Mouse (Mus musculus) right cerebral cortex, postnatal 4 days (tissue): ENCODE results near the gene Gm45716.
"Not testable (repeated sequence)": the region's sequence is repeated elsewhere in the genome, so short reads cannot be mapped to it uniquely, and the experiment has no call there.

Source experiments
- DNase-seq: peaks from one replicate; pipeline ENCODE4 v3.0.0-alpha.2; 2022

Gene Gm45716

DNA sequence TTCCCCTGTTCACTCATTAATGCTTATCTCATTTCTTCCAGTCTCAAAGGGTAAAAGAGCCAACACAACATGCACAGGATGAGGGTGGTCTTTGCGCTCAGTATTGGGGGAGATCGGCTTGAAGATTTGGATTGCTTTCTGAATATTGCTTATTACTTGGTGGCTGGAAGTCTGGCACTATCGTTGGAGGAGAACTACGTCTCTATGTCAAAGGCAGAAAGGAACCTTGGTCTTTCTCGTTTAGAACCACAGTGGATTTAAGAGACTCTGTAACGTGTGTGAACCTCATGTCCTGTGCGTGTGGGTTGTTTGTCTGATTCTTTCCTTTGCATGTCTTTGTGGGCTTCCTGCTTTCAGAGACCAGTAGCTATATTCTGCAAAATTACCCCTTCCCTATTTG, 63.2 kb downstream of the Gm45716 start:
- DNase-seq: no peak

DNA sequence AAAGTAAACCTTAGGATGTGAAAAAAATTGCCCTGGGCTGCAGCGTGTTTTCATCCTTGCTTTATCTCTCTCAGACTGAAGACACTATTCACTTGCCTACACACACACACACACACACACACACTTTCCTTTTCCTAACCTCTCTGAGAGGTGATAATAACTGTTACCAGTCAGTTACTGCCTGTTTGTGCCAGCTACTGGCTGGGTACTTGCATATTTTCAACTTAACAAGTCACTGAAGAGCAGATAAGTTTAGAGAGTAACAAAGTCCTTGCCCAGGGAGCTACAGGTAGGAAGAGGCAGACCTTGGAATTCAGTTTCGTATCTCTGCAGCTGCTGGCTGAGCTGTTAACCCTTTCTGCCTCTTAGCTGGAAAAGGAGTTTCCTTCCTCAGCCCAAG, 64.4 kb downstream of the Gm45716 start:
- no peak for DNase-seq

DNA sequence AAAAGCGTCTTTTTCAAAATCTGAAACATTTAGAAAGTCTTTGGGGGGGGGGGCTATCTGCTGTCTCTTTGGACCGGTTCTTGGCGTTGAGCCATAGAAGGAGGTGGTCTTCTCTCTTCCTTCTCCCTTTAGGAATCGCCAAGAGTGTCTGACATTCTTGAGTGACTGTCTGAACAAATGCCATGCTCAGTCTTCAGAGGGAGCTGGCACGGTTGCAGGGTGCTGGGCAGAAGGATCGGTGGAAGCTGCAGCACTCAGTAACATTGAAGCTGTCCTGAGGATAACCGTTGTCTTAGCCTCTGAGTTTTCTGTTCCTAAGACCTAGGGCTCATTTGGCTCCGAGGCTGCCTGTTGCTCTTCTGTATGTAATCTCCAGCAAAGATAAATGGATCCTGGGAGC, 64.9 kb downstream of the Gm45716 start:
- no peak for DNase-seq

DNA sequence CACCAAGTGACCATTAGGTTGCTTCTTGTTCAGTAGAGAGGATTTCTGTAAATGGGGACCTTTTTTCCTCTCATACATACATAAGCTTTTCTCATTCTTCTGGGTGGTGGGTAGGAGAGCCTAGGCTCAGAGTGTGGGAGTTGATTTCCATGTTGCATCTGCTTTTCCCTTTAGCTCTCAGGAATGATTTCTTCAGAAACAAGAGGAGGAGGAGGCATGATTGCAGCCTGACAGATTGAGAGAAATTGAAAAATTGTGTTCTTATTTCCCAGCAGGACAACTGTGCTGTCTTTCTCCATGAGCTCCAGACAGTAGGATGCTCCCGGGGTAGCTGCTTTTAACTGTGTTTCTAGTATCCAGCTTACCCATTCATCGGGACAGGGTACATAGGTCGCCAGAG, 67.1 kb downstream of the Gm45716 start:
- no peak for DNase-seq

DNA sequence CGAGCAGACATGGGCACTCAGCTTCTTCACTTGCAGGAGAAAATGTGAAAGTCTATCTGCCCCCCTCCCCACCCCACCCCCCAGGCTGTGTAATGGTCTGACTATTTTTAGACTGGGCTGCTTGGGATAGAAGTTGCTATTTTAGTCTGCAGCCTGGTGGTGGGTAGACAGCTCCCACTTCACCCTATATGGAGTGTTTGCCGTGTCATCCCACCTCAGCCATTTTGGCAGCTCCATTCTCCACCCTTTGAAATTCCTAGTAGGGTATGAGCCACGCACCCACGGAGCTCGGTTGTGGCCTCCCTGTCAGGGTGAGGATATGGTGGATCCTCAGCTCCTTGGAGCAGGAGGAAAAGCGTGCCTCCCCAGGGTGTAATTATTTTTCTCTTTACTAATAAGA, 68.2 kb downstream of the Gm45716 start:
- no peak for DNase-seq

DNA sequence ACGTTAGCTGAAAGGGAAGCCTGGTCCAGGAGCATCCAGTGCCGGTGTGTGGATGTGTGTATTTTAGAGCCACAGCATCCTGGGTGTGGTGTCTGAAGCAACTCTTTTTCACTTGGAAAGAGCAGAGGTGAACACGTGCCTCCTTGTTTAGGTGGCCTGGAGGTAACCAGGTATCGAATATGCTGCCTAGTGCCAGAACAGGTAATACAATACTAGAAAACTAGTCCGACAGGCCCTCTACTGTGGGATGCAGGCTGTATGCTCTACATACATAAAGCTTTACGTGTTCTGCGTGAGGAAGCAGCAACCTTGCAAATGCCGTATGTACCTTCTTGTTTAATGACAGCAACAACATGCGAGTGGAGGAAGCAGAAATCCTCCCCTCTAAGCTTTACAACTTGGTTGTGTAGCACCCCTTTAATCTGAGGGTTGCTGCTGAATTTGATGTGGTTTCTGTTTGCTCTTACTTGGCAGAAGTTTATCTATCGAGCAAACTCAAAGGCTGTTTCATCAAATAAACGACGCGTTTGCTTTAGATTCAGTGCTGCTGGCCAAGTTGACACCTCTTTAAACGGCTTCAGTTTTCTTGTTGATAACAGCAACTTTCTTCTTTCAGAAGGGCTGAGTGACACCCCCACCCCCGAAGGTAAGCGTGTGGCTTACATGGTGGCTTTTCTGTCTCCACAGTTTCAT, 69.5 kb downstream of the Gm45716 start:
- no peak for DNase-seq

DNA sequence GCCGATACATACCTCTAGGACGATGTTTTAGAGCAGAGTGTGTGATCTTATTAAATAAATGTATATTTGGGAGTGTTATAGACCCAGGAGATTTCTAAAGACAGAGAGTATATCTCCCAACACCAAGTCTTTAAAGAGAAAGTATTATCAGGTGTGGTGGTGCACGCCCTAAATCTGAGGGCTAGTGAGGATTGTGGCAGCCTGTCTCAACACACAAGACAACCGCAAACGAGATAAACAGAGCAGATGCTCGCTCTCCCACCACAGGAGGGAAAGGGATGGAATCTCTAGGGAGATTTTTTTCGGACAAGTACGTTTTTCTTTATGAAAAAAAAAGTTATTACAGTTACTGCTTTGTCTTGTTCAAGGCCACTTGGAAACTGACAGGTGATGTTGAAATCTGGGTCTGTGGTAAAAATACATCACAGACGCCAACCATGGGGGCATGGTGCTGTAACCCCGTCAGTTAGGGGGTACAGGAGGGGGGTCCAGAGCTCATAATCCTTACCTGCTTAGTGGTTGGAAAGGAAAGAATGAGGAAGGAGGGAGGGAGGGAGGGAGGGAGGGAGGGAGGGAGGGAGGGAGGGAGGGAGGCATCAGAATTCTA, 70.9 kb downstream of the Gm45716 start:
- DNase-seq: no peak

DNA sequence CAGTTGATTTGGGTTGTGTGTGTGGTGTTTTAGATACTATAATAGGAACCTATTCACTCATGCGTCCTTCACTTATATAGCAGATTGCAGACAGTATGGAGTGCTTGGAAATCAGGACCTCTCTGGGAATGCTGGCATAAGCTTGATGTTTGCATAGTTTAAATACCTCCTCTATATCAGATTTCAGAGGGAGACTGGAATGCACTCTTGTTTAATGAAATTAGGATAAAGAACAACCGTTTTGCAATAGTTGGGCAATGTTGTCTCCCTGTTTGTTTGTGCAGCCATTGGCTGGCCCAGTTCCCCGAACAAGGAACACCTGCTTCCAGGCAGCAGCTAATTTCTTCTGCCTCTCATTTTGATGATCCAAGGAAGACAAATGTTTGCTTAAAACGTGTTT, 71.6 kb downstream of the Gm45716 start:
- DNase-seq: no peak

DNA sequence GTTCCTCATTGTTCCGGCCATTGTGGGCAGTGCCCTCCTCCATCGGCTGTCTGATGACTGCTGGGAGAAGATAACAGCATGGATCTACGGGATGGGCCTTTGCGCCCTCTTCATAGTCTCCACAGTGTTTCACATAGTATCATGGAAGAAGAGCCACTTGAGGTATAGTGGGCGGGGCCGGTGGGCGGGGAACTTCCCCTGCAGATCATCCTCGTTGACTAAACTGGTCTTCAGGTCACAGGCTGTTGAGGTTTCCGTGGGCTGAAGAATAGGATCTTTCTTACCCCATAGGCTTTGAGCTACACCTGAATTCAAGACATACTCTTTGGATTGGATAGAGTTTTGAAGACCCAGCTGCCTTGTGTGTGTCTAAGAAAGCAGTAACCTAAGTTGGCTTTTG, 72.3 kb downstream of the Gm45716 start:
- no peak for DNase-seq

DNA sequence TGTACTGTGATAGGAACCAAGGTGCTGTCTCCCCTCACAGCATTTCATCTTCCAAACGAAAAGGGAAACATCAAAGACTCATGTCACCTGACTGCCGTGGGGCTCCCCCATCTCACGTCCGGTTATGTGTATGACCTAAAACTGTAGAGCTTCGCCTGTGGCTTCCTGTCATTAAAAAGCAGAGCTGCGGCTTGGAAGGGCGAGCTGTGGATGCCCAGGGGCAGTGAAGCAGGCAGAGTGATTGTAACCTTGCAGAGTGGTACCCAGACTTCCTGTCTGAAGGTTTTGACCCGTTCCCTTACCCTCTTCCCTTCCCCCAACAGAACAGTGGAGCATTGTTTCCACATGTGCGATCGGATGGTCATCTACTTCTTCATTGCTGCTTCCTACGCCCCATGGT, 76.7 kb downstream of the Gm45716 start:
- DNase-seq: no peak

DNA sequence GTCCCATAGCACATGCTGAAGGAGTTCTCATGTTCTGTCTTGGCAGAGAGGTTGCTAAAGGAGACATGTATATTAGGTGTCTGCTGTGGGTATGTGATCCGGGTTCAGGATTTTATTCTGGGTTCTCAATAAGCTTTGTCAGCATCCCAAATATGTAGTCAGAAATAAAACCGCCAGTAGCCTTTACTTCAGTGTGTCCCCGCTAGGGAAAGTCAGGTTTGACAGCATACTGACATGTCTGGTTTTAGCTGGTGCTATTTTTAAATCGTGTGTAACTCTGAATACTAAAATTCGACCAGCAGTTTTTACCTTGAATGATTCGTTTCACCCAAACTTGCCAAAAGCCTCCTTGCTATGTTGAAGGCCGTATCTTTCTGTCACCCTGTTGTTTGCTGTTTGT, 78.1 kb downstream of the Gm45716 start:
- no peak for DNase-seq

DNA sequence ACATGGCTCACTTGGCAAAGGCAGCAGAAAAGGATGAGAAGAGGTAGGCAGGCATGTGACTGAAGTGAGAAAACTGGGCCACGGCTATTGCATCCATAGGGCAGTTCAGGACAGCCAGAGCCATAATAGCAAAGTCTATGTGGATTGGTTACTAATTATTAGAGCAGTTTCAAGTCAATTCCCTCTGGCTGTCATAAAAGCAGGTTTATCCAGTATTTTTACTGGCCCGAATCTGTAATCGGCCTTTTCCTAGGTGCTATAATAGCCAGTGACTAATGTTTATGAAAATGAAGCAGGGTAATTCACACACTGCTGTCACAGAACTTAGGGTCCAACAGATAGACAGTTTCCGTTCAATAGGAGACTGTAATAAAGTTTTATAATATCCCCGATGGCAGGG, 81.5 kb downstream of the Gm45716 start:
- DNase-seq: no peak

DNA sequence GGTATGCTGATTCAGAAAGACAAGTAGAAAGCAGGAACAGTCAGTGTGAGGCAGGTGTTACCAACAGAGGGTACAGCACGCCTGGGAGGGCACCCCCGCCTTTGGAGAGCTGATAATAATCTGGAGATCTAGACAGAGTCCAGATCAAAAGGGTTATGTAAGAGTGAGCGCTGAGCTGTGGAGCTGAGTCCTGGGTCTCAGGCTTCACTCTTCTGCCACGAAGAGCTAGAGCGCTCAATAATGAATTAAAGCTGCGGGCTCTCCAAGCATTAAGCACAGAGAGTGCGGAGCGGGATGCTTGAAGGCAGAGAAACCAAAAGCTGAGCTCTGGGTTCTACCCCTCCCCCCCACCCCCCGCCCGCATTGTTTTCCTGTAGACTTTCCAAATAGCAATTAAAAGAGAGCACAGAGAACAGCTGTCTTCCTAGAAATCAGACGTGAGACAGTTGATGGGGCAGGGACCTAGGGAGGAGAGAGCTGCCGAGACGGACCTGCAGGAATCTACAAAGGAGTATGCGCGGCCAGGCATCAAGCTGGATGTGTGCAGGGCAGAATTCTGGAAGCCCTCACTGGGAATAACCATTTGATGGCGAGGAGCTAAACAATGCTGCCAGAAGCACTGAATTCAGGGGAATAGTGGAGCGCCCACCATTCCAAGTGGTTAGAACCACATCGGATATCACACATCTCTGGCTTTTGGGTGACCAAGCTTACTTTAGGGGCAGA, 82.1 kb downstream of the Gm45716 start:
- no peak for DNase-seq

DNA sequence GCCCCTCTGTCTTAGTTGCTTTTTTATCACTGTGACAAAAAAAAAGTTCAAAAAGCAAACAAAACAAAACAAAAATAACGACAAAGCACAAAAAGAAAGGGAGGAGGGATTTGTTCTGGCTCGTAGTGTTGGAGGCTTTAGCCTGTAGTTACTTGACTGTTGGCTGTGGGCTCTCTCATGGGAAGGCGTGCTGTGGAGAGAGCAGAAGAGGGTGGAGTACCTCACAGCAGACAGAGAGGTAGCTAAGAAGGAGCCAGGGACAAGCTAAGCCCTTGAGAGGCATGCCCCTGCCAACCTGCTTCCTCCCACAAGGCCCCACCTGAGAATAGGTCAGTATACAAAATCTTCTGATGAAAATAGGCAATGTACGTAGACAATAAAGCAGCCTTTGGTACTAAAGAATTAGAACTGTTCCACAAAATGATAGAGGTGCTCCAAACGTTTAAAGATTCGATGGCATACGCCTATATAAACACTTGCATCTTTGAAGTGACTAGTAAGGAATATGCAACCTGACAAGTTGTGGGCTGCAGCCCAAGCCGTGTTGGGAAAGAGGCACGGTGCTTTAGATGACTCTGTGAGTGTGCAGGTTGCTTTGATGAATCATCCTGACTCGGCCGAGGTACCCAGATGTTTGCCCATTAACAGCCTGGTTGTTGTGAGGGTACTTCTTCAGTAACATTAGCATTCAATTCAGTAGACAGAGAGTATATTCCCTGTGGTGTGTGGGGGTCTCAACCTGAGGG, 82.8 kb downstream of the Gm45716 start:
- no peak for DNase-seq

DNA sequence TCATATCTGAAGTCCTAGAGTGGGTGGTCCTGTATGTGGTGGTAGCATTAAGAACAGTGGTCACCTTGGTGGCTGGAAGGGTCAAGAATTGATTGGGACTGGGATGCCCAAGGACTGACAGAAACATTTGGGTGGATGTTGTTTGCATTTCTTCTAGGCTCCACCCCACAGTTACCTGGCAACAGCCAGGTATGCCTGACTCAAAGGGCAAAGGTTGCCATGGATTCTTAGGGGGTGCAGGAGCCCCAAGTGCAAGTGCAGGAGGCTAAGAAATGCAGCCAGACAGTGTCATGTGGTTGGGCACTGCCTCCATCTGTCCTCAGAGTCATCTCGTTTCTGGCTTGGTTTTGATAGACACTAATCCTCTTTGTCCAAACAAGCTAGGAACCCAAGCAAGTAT, 86.7 kb downstream of the Gm45716 start:
- DNase-seq: no peak

DNA sequence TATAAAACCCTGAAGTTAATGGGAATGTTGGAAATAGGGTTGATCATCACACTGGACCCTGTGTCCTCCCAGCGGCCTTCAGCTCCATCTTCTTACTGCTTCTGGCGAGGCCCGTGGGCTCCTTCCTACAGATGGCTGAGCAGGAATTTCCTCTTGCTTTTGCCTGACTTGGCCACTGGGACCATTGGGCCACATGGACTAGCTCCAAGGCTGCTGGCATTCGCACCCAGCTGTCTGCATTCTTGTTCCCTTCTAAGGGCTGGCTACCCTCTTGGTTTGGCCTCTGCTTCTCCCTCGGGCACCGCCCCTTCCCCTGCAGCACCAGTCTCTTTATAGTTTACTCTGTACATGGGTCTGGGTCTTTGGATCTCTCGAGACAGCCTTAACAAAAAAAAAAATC, 88.2 kb downstream of the Gm45716 start:
- DNase-seq: peak; percentile 19

DNA sequence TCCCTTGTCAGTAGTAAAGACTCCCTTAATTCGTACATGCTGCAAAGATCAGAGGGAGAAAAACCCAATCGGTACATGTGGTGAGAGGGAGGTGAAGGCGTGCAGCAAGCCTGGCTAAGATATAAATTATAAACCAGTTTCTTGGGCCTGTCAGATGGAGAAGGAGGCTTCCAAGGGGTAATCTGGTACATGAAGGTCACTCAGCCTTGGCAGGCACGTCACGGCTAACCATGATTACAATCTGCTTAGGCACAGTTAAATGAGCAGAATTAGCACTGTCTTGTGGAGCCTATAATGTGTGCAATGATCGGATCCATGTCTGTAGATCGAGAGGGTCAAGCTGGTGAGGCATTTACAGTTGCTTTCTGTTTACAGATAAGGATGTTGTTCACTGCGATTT, 88.7 kb downstream of the Gm45716 start:
- no peak for DNase-seq

DNA sequence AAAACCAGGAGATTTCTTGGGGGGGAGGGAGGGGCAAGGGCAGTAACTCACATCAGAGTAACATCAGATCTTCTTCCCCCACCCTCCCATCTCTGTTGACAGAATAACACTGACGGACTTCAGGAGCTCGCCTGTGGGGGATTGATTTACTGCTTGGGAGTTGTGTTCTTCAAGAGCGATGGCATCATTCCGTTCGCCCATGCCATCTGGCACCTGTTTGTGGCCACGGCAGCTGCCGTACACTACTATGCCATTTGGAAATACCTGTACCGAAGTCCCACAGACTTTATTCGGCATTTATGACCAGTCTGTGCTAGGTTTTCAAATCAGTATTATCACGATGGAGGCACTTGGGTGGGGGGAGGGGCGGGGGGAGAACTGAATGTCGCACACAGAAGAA, 89.1 kb downstream of the Gm45716 start:
- no peak for DNase-seq

DNA sequence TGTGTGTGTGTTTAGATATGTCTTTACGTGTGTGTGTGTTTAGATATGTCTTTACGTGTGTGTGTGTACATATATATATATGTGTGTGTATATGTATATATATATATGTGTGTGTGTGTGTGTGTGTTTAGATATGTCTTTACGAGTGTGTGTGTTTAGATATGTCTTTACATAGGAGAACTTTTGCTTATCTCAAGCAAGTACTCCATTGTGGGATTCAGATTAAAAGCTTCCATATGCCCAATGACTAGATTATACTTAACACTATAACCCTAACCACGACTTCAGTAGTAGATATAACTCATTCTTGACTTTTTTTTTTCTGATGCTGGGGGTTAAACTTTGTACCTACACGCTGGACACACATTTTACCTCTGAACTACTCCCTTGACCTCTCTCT, 92.6 kb downstream of the Gm45716 start:
- DNase-seq: no peak

DNA sequence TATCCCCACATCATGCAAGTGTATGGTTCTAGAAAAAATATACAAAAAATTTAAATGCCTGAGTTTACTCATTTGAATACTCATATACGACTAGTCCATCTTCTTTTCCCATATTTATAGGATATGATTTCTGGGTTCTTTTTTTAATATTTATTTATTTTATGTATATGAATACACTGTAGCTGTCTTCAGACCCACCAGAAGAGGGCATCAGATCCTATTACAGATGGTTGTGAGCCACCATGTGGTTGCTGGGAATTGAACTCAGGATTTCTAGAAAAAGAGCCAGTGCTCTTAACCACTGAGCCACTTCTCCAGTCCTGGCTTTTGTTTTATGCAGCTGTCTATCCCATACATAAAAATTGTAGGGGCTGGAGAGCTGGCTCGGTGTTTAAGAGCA, 94.5 kb downstream of the Gm45716 start:
- DNase-seq: not testable (repeated sequence)

DNA sequence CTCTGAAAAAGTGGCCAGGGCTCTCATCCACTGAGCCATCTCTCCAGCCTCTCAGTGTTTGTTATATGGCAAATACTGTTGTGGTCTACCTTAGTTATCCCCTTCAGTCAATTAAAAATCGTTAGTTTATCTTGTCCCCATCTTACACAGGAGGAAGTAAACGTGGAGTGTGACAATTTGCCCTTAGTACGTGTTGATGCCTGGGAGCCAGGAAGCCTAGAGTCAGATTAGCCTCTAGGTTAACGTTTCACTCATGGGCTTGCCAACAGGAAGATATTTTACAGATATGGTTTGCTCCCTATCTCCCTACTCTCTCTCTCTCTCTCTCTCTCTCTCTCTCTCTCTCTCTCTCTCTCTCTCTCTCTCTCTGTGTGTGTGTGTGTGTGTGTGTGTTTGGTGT, 95.7 kb downstream of the Gm45716 start:
- no peak for DNase-seq

DNA sequence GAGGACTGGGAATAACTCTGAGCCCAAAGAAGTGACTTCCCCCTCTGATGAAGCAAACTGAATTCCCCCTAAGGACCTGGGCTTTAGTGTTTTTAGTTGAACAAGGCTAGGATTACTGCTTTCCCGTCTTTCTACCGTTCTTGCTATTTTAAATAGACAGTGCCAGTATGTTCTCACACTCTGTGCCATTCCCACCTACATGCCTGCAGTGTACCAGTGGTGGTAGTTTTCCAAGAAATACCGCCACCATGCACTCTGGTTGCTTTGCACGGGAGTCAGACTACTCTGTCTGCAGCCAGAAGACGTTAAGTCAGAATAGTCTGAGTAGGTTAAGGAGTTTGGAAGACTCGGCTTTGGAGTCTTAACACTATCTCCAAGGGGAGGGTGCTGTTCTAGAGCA, 96.1 kb downstream of the Gm45716 start:
- no peak for DNase-seq

DNA sequence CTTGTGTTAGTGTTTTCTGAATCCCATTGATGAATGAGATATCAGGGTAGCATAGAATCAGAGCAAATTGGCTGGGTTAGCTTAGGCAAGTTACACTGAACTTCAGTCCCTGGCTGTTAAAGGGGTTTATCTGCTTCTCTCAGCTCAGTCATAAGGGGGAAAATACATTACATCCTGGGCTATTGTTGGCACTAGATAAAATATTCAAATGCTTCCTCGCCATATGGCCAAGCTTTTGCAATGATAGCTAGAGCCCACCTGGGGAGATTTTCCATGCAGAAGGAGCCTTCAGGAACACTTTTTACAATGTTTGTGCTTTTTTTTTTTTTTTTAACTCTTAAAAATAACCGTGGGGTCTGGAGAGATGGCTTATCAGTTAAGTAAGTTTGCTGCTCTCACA, 96.6 kb downstream of the Gm45716 start:
- no peak for DNase-seq

DNA sequence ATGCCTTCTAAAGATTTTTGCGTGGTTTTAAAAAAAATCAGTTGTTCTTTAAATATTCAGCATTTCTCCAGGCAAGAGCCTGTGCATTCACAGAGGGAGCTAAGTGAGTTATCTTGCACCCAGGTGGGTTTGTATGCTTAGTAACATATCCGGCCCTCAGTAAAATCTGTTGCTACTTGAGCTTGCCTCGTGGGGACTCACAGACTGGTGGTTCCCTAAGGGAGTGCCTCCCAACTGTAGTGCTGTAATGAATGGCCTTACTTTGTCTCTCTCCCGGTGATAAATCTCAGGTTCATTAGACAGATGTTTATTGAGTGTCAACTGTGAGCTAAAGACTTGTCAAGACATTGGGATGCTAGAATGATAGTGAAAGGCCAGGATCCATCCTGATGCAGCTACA, 97.1 kb downstream of the Gm45716 start:
- DNase-seq: no peak
